Mouse (Mus musculus) hindbrain, embryonic 11.5 days (tissue): ENCODE measurements at regions not wholly inside any gene's neighbourhood (a gene's known extent, or its start where the extent isn't known, plus 50 kb on each side); places are given as distances from the start of the nearest gene placed in this dataset.

Experiments
- ATAC-seq: fragments of 200-750 bp; cut with Nextera tagmentation; 2 replicates; pipeline ENCODE4 v1.8.0; 2017; ENCODE audit warnings: mild to moderate bottlenecking, moderate TSS enrichment, moderate library complexity; ENCODE audit not compliant: low FRiP score
- DNase-seq: peaks from one replicate; pipeline ENCODE4 v3.0.0-alpha.2; 2015; ENCODE audit warnings: low spot score
- H3K27ac ChIP-seq: fragments of 300-500 bp; sonication (generic); 2 replicates; pipeline ENCODE4 v1.5.1; 2014; ENCODE audit warnings: mild to moderate bottlenecking, low read depth, low read length
- H3K27me3 ChIP-seq: fragments of 300-500 bp; sonication (generic); 2 replicates; pipeline ENCODE4 v1.6.1; 2014; ENCODE audit warnings: mild to moderate bottlenecking, low read length, moderate library complexity, mixed read lengths; ENCODE audit not compliant: control insufficient read depth, insufficient read depth
- H3K36me3 ChIP-seq: fragments of 300-500 bp; sonication (generic); 2 replicates; pipeline ENCODE4 v1.6.1; 2014; ENCODE audit warnings: mild to moderate bottlenecking, low read length, moderate library complexity, mixed read lengths; ENCODE audit not compliant: control insufficient read depth, insufficient read depth
- H3K4me1 ChIP-seq: fragments of 300-500 bp; sonication (generic); replicated peaks from 2 replicates; pipeline ENCODE4 v1.6.1; 2014; ENCODE audit warnings: low read length, mixed read lengths; ENCODE audit not compliant: control insufficient read depth, insufficient read depth
- H3K4me2 ChIP-seq: fragments of 300-500 bp; sonication (generic); replicated peaks from 2 replicates; pipeline ENCODE4 v1.6.1; 2014; ENCODE audit warnings: mild to moderate bottlenecking, low read depth, low read length
- H3K4me3 ChIP-seq: fragments of 300-500 bp; sonication (generic); 2 replicates; pipeline ENCODE4 v1.5.1; 2014; ENCODE audit warnings: low read depth, low read length
- H3K9ac ChIP-seq: fragments of 300-500 bp; sonication (generic); 2 replicates; pipeline ENCODE4 v1.6.1; 2014; ENCODE audit warnings: low read depth, low read length
- H3K9me3 ChIP-seq: fragments of 300-500 bp; sonication (generic); 2 replicates; pipeline ENCODE4 v1.6.1; 2016; ENCODE audit warnings: low read length; ENCODE audit not compliant: control insufficient read depth
- WGBS: fragments of 180-500 bp; shearing (Covaris S2); extraction: QIAGEN DNeasy Blood & Tissue Kit; methylation state at CpG from one replicate; pipeline ENCODE4 v1.1.7; 2014; 5-methylcytosine and 5-hydroxymethylcytosine counted together

GRCm38 (mm10) chr4:68179551-68179950 lies 774.6 kb downstream of the Brinp1 start:
- Histone ChIP-seq H3K27me3 (no peaks in the 10 kb centered on the region), H3K36me3 (no peaks in the 10 kb centered on the region), H3K9ac (no peak overlapping the region), H3K4me1 (no peaks in the 10 kb centered on the region), H3K27ac (no peak overlapping the region), H3K4me3 (no peak overlapping the region), H3K4me2 (no peak overlapping the region), H3K9me3 (no peaks in the 10 kb centered on the region)
- WGBS = 84% methylated on average over 4 of the region's 4 CpGs
- no peak for ATAC-seq
- DNase-seq = no peak

- DNase-seq (no peak), ATAC-seq (no peak)
- Histone ChIP-seq H3K4me1 (no peaks in the 10 kb centered on the region), H3K27me3 (no peaks in the 10 kb centered on the region), H3K36me3 (no peaks in the 10 kb centered on the region), H3K4me3 (no peak overlapping the region), H3K27ac (no peak overlapping the region), H3K4me2 (no peak overlapping the region), H3K9me3 (no peaks in the 10 kb centered on the region), H3K9ac (no peak overlapping the region)
- 86% methylated on average over 1 of the region's 1 CpGs for WGBS
Observed at GRCm38 (mm10) chr4:68156499-68156898, 797.7 kb downstream of the Brinp1 start.

- Histone ChIP-seq H3K9ac (no peak overlapping the region), H3K36me3 (no peaks in the 10 kb centered on the region), H3K4me3 (no peak overlapping the region), H3K4me2 (no peak overlapping the region), H3K4me1 (no peaks in the 10 kb centered on the region), H3K27me3 (no peaks in the 10 kb centered on the region), H3K27ac (no peak overlapping the region), H3K9me3 (no peaks in the 10 kb centered on the region)
- 87% methylated on average over 5 of the region's 5 CpGs for WGBS
- ATAC-seq (no peak), DNase-seq (no peak)
Observed at GRCm38 (mm10) chr4:68148483-68149069, 805.6 kb downstream of the Brinp1 start.

DNA sequence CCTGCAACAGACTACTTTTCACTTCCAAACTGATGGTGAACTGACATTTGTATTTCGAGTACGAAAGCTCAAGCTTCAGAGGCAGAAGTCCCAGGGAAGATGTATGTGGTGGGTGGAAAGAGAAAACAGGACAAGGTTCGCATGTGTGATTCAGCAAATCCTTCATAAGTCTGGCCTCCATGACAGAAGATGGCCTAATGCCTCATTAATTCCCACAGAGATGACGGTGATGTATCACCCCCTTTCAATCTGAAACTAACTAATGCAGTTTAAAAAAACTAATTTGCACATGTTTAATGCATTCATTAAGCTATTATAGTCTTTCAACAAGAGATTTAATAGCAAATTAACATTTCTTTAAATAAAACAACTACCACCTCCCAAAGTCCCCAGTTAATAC lies 826.1 kb downstream of the Brinp1 start:
- H3K27me3 ChIP-seq = no peaks in the 10 kb centered on the region
- WGBS = 40% methylated on average over 4 of the region's 4 CpGs
- no peak overlapping the region for H3K27ac ChIP-seq
- no peaks in the 10 kb centered on the region for H3K4me1 ChIP-seq
- ATAC-seq (peak; percentile 57), DNase-seq (no peak)
- H3K4me3 ChIP-seq = no peak overlapping the region
- H3K9me3 ChIP-seq = no peaks in the 10 kb centered on the region
- no peaks in the 10 kb centered on the region for H3K36me3 ChIP-seq
- no peak overlapping the region for H3K4me2 ChIP-seq
- H3K9ac ChIP-seq = no peak overlapping the region

DNA sequence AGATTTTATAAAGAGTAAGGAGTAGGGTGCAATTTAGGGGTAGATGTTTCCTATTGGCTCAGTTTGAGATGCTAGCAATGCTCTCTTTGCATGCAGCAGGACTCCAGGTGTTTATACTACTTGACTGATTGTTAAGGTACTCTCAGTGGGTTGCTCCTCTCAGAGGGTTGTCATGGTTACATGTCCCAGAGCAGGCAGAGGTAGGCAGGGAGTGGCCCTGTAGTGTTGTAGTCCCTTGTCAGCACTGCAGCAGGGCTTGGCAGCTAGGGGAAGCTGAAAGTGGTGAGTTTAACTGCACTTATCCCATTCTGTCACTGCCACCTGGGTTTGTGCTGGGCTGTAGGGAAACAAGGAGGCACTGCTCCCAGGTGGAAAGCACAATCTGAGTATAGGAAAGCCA lies 839.7 kb downstream of the Brinp1 start:
- no peak overlapping the region for H3K9ac ChIP-seq
- ATAC-seq = no peak
- H3K4me1 ChIP-seq = no peaks in the 10 kb centered on the region

DNA sequence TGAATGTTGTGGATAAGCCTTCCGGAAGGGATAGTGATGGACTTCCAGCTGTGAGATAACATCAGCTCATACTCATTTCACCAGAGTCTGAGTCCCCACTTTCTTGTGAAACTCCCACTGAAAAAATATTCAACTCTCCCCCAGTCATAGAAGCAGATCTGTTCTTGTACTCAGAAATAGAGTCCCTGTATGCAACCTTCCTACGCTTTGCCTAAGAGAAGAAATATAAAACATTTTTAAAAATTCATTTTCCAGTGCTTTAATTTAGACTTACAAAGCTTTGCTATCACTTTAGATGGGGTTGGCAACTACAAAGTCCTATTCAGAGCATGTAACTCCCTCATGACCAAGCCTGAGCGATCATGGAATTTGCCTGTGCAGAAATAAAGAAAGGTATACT lies 868.9 kb downstream of the Brinp1 start:
- Histone ChIP-seq H3K27me3 (no peaks in the 10 kb centered on the region), H3K27ac (no peak overlapping the region), H3K4me3 (no peak overlapping the region), H3K9me3 (no peaks in the 10 kb centered on the region), H3K9ac (no peak overlapping the region), H3K4me1 (no peaks in the 10 kb centered on the region), H3K4me2 (no peak overlapping the region), H3K36me3 (no peaks in the 10 kb centered on the region)
- DNase-seq = no peak
- 97% methylated on average over 3 of the region's 3 CpGs for WGBS
- ATAC-seq = no peak

More for the DNA sequence above, 839.7 kb downstream of the Brinp1 start:
- no peaks in the 10 kb centered on the region for H3K9me3 ChIP-seq
- no peak overlapping the region for H3K4me3 ChIP-seq
- H3K4me2 ChIP-seq = no peak overlapping the region
- H3K27me3 ChIP-seq = no peaks in the 10 kb centered on the region
- H3K36me3 ChIP-seq = no peaks in the 10 kb centered on the region
- no peak for DNase-seq
- no peak overlapping the region for H3K27ac ChIP-seq

GRCm38 (mm10) chr4:68056813-68057578 lies 897.2 kb downstream of the Brinp1 start:
- H3K4me1 ChIP-seq = no peaks in the 10 kb centered on the region
- H3K4me2 ChIP-seq = no peak overlapping the region
- no peak overlapping the region for H3K27ac ChIP-seq
- 76% methylated on average over 4 of the region's 4 CpGs for WGBS
- no peak overlapping the region for H3K9ac ChIP-seq
- no peaks in the 10 kb centered on the region for H3K36me3 ChIP-seq
- no peak for ATAC-seq
- no peaks in the 10 kb centered on the region for H3K27me3 ChIP-seq
- no peaks in the 10 kb centered on the region for H3K9me3 ChIP-seq
- H3K4me3 ChIP-seq = no peak overlapping the region
- no peak for DNase-seq

- Histone ChIP-seq H3K4me3 (no peak overlapping the region), H3K27ac (no peak overlapping the region)
Observed at GRCm38 (mm10) chr4:68022891-68023303, 931.3 kb downstream of the Brinp1 start.

GRCm38 (mm10) chr4:68011371-68011770 lies 942.8 kb downstream of the Brinp1 start:
- Histone ChIP-seq H3K9ac (no peak overlapping the region), H3K4me1 (no peaks in the 10 kb centered on the region), H3K9me3 (no peaks in the 10 kb centered on the region), H3K4me3 (no peak overlapping the region), H3K36me3 (no peaks in the 10 kb centered on the region), H3K4me2 (no peak overlapping the region), H3K27ac (no peak overlapping the region), H3K27me3 (no peaks in the 10 kb centered on the region)
- ATAC-seq = no peak
- WGBS = 68% methylated on average over 2 of the region's 2 CpGs
- DNase-seq = no peak

More at GRCm38 (mm10) chr4:68022891-68023303, 931.3 kb downstream of the Brinp1 start:
- Histone ChIP-seq H3K4me1 (no peaks in the 10 kb centered on the region), H3K9ac (no peak overlapping the region), H3K9me3 (no peaks in the 10 kb centered on the region), H3K36me3 (no peaks in the 10 kb centered on the region), H3K27me3 (no peaks in the 10 kb centered on the region), H3K4me2 (no peak overlapping the region)
- ATAC-seq (peak; percentile 93), DNase-seq (peak; percentile 54)
- 23% methylated on average over 2 of the region's 2 CpGs for WGBS
